Mouse (Mus musculus): ENCODE data around the gene BC049730.

BC049730 gene

GRCm38 (mm10) chr7:24762574-24762973 lies 53.5 kb downstream of the BC049730 start:
- no peak for DNase-seq (ENCODE audit: low spot score)
